Mouse (Mus musculus): ENCODE results near the gene Krtap9-3.

GRCm38 (mm10) chr11:99644351-99644750 is 46.4 kb upstream of the Krtap9-3 start:
- TF ChIP-seq CTCF (IDR thresholded peaks at IDR 0.05; ENCODE audit: control insufficient read depth, insufficient read depth, low read length) (no peak), POLR2A (IDR thresholded peaks at IDR 0.05; ENCODE audit: borderline replicate concordance, control insufficient read depth, low read depth, low read length) (no peak)
